Mouse (Mus musculus): ENCODE measurements around the gene Lingo2. TPM values are rescaled to one million over a fixed set of nuclear protein-coding genes. Genes with fewer than 3 reads are reported as not detected.

The Lingo2 gene
- polyA plus RNA-seq, 1 experiment from 2014 or later, result 0.13 TPM

GRCm38 (mm10) chr4:36716411-36716810, 235.1 kb downstream of the Lingo2 start:
- no peak for DNase-seq (ENCODE audit: low spot score)
- WGBS, result 71% methylated on average over 1 of the region's 1 CpGs

GRCm38 (mm10) chr4:36698888-36699287, 252.7 kb downstream of the Lingo2 start:
- H3K4me1 ChIP-seq, result no peaks in the 10 kb centered on the region
- no peaks in the 10 kb centered on the region for H3K9me3 ChIP-seq
- H3K4me3 ChIP-seq, result no peak overlapping the region
- DNase-seq (ENCODE audit: low spot score), result no peak
- H3K27ac ChIP-seq, result no peak overlapping the region
- no peaks in the 10 kb centered on the region for H3K36me3 ChIP-seq
- 82% methylated on average over 3 of the region's 3 CpGs for WGBS
- no peaks in the 10 kb centered on the region for H3K27me3 ChIP-seq (ENCODE audit: insufficient read depth, poor library complexity, severe bottlenecking)

More at GRCm38 (mm10) chr4:36716411-36716810, 235.1 kb downstream of the Lingo2 start:
- Histone ChIP-seq H3K4me3 (no peak overlapping the region), H3K36me3 (no peaks in the 10 kb centered on the region), H3K9me3 (no peaks in the 10 kb centered on the region), H3K4me1 (no peaks in the 10 kb centered on the region), H3K27ac (no peak overlapping the region), H3K27me3 (ENCODE audit: insufficient read depth, poor library complexity, severe bottlenecking) (no peaks in the 10 kb centered on the region)

- Histone ChIP-seq H3K9me3 (no peaks in the 10 kb centered on the region), H3K27me3 (ENCODE audit: insufficient read depth, poor library complexity, severe bottlenecking) (no peaks in the 10 kb centered on the region), H3K4me3 (no peak overlapping the region), H3K36me3 (no peaks in the 10 kb centered on the region), H3K4me1 (no peaks in the 10 kb centered on the region), H3K27ac (no peak overlapping the region)
- no peak for DNase-seq (ENCODE audit: low spot score)
- WGBS, result 86% methylated on average over 2 of the region's 2 CpGs
Measured at GRCm38 (mm10) chr4:36696810-36697209, 254.7 kb downstream of the Lingo2 start.

GRCm38 (mm10) chr4:36659920-36660319, 291.6 kb downstream of the Lingo2 start:
- WGBS, result 86% methylated on average over 2 of the region's 2 CpGs
- Histone ChIP-seq H3K4me3 (no peak overlapping the region), H3K9me3 (no peaks in the 10 kb centered on the region), H3K27ac (no peak overlapping the region), H3K36me3 (no peaks in the 10 kb centered on the region), H3K4me1 (no peaks in the 10 kb centered on the region), H3K27me3 (ENCODE audit: insufficient read depth, poor library complexity, severe bottlenecking) (no peaks in the 10 kb centered on the region)
- no peak for DNase-seq (ENCODE audit: low spot score)

GRCm38 (mm10) chr4:36647753-36648152, 303.8 kb downstream of the Lingo2 start:
- Histone ChIP-seq H3K27ac (no peak overlapping the region), H3K27me3 (ENCODE audit: insufficient read depth, poor library complexity, severe bottlenecking) (no peaks in the 10 kb centered on the region), H3K9me3 (no peaks in the 10 kb centered on the region), H3K36me3 (no peaks in the 10 kb centered on the region), H3K4me3 (no peak overlapping the region), H3K4me1 (no peaks in the 10 kb centered on the region)
- no peak for DNase-seq (ENCODE audit: low spot score)

GRCm38 (mm10) chr4:36635666-36636065, 315.9 kb downstream of the Lingo2 start:
- no peaks in the 10 kb centered on the region for H3K9me3 ChIP-seq
- DNase-seq (ENCODE audit: low spot score), result no peak
- no peaks in the 10 kb centered on the region for H3K27me3 ChIP-seq (ENCODE audit: insufficient read depth, poor library complexity, severe bottlenecking)
- no peaks in the 10 kb centered on the region for H3K4me1 ChIP-seq
- no peak overlapping the region for H3K27ac ChIP-seq
- no peak overlapping the region for H3K4me3 ChIP-seq
- 76% methylated on average over 2 of the region's 2 CpGs for WGBS
- no peaks in the 10 kb centered on the region for H3K36me3 ChIP-seq

- no peaks in the 10 kb centered on the region for H3K4me1 ChIP-seq
- WGBS, result 69% methylated on average over 5 of the region's 5 CpGs
- H3K9me3 ChIP-seq, result no peaks in the 10 kb centered on the region
- H3K27ac ChIP-seq, result no peak overlapping the region
- H3K4me3 ChIP-seq, result no peak overlapping the region
- H3K27me3 ChIP-seq (ENCODE audit: insufficient read depth, poor library complexity, severe bottlenecking), result no peaks in the 10 kb centered on the region
- no peak for DNase-seq (ENCODE audit: low spot score)
- no peaks in the 10 kb centered on the region for H3K36me3 ChIP-seq
Measured at GRCm38 (mm10) chr4:36576801-36577200, 374.7 kb downstream of the Lingo2 start.

- H3K36me3 ChIP-seq, result no peaks in the 10 kb centered on the region
- no peak for DNase-seq (ENCODE audit: low spot score)
- 67% methylated on average over 3 of the region's 3 CpGs for WGBS
Measured at GRCm38 (mm10) chr4:36576256-36576655, 375.3 kb downstream of the Lingo2 start.

GRCm38 (mm10) chr4:36566544-36566943, 385.0 kb downstream of the Lingo2 start:
- no peaks in the 10 kb centered on the region for H3K4me1 ChIP-seq
- H3K36me3 ChIP-seq, result no peaks in the 10 kb centered on the region
- DNase-seq (ENCODE audit: low spot score), result no peak
- H3K9me3 ChIP-seq, result no peaks in the 10 kb centered on the region
- no peaks in the 10 kb centered on the region for H3K27me3 ChIP-seq (ENCODE audit: insufficient read depth, poor library complexity, severe bottlenecking)
- no peak overlapping the region for H3K27ac ChIP-seq
- no peak overlapping the region for H3K4me3 ChIP-seq
- 69% methylated on average over 1 of the region's 1 CpGs for WGBS

More at GRCm38 (mm10) chr4:36576256-36576655, 375.3 kb downstream of the Lingo2 start:
- H3K27ac ChIP-seq, result no peak overlapping the region
- no peaks in the 10 kb centered on the region for H3K27me3 ChIP-seq (ENCODE audit: insufficient read depth, poor library complexity, severe bottlenecking)
- H3K4me3 ChIP-seq, result no peak overlapping the region
- no peaks in the 10 kb centered on the region for H3K4me1 ChIP-seq
- no peaks in the 10 kb centered on the region for H3K9me3 ChIP-seq

GRCm38 (mm10) chr4:36560997-36561396, 390.6 kb downstream of the Lingo2 start:
- Histone ChIP-seq H3K4me3 (no peak overlapping the region), H3K27ac (no peak overlapping the region), H3K27me3 (ENCODE audit: insufficient read depth, poor library complexity, severe bottlenecking) (no peaks in the 10 kb centered on the region), H3K36me3 (no peaks in the 10 kb centered on the region), H3K4me1 (no peaks in the 10 kb centered on the region), H3K9me3 (no peaks in the 10 kb centered on the region)
- 71% methylated on average over 1 of the region's 1 CpGs for WGBS
- DNase-seq (ENCODE audit: low spot score), result no peak

GRCm38 (mm10) chr4:36540664-36541360, 410.7 kb downstream of the Lingo2 start:
- 44% methylated on average over 2 of the region's 2 CpGs for WGBS
- H3K27ac ChIP-seq, result no peak overlapping the region
- no peaks in the 10 kb centered on the region for H3K27me3 ChIP-seq (ENCODE audit: insufficient read depth, poor library complexity, severe bottlenecking)
- DNase-seq (ENCODE audit: low spot score), result no peak
- no peaks in the 10 kb centered on the region for H3K36me3 ChIP-seq
- no peak overlapping the region for H3K4me3 ChIP-seq
- H3K4me1 ChIP-seq, result no peaks in the 10 kb centered on the region
- no peaks in the 10 kb centered on the region for H3K9me3 ChIP-seq

- WGBS, result 74% methylated on average over 2 of the region's 2 CpGs
- Histone ChIP-seq H3K4me3 (no peak overlapping the region), H3K27ac (no peak overlapping the region), H3K4me1 (no peaks in the 10 kb centered on the region), H3K9me3 (no peaks in the 10 kb centered on the region), H3K27me3 (ENCODE audit: insufficient read depth, poor library complexity, severe bottlenecking) (no peaks in the 10 kb centered on the region), H3K36me3 (no peaks in the 10 kb centered on the region)
- no peak for DNase-seq (ENCODE audit: low spot score)
Measured at GRCm38 (mm10) chr4:36533895-36534294, 417.7 kb downstream of the Lingo2 start.

GRCm38 (mm10) chr4:36490255-36490654, 461.3 kb downstream of the Lingo2 start:
- Histone ChIP-seq H3K27me3 (ENCODE audit: insufficient read depth, poor library complexity, severe bottlenecking) (no peaks in the 10 kb centered on the region), H3K27ac (no peak overlapping the region), H3K36me3 (no peaks in the 10 kb centered on the region), H3K4me3 (no peak overlapping the region), H3K9me3 (no peaks in the 10 kb centered on the region), H3K4me1 (no peaks in the 10 kb centered on the region)
- 76% methylated on average over 1 of the region's 1 CpGs for WGBS
- no peak for DNase-seq (ENCODE audit: low spot score)

GRCm38 (mm10) chr4:36435211-36435610, 516.3 kb downstream of the Lingo2 start:
- Histone ChIP-seq H3K27me3 (ENCODE audit: insufficient read depth, poor library complexity, severe bottlenecking) (no peaks in the 10 kb centered on the region), H3K9me3 (no peaks in the 10 kb centered on the region), H3K36me3 (no peaks in the 10 kb centered on the region), H3K27ac (no peak overlapping the region), H3K4me3 (no peak overlapping the region), H3K4me1 (no peaks in the 10 kb centered on the region)
- no peak for DNase-seq (ENCODE audit: low spot score)
- WGBS, result 84% methylated on average over 3 of the region's 3 CpGs

Measured in heart, embryonic 10.5 days (tissue).